Mouse (Mus musculus) olfactory bulb, adult 2 months (tissue): ENCODE results near the gene Cdyl2.

Experiments
- CTCF ChIP-seq: fragments of 200-500 bp; IDR thresholded peaks from 2 replicates; pipeline ENCODE4 v1.5.1; 2012; ENCODE audit warnings: low read depth, mild to moderate bottlenecking, low read length, moderate library complexity; ENCODE audit not compliant: insufficient read depth
- POLR2A ChIP-seq: fragments of 200-500 bp; IDR thresholded peaks from 2 replicates; pipeline ENCODE4 v1.6.1; 2012; ENCODE audit warnings: mild to moderate bottlenecking, low read depth, low read length, moderate library complexity; ENCODE audit not compliant: insufficient read depth

DNA sequence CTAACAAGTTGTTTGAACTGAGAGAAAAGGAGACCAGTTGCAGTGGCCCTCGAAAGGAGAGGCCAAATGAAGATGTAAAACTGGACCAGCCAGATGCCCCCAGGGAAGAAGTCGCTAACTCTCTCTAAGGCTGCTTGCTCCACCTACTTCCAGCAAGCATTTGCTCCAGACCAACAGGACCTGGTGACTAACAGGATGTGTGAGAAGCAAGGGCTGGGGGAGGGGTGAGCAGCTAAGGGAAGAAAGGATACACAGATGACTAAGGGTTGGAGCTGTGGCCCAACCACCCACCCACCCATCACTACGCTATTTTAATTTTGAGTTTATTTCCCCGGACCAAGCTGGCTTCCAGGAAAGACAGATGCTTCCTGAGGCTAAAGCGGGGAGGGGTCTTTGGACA is 2.5 kb upstream of the Cdyl2 start:
- TF ChIP-seq POLR2A, result no peak
- no peak for TF ChIP-seq CTCF
